Mouse (Mus musculus): ENCODE data around the gene Zfp668. TPM values are rescaled to one million over a fixed set of nuclear protein-coding genes. Genes with fewer than 3 reads are reported as not detected.
A peak's percentile ranks its signal among the peaks of the same experiment; 100 is the strongest.

Gene Zfp668
- total and polyA plus RNA-seq, 2 experiments from 2014 or later, result 3.2 to 7.1 TPM

DNA sequence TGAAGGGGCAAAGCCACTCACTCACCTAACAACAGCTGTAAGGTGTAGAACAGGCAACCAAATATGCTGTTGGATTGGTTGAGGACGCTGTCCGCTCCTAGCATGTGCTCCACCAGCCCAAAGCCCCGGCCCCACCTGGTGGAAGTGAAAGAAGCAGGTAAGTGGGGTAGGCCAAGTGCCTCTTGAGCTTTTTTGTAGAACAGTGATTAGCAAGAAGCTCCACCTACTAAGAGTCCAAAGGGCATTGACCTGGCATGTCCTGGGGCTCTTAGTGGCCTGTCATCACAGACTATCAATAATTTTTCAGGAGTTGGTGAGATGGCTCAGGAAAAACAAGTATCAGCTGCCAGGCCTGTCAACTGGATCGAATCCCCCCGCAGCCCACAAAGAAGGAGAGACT is 17.9 kb upstream of the Zfp668 start:
- peak overlapping the region; percentile 58; the same call in 1 of the 2 replicates for H3K9ac ChIP-seq (replicated peaks; ENCODE audit: low read depth, low read length)
- no peaks in the 10 kb centered on the region for H3K9me3 ChIP-seq (replicated peaks; ENCODE audit: control insufficient read depth, low read length)
- TF ChIP-seq EP300 (IDR thresholded peaks at IDR 0.05; ENCODE audit: low read depth) (no peak), CTCF (IDR thresholded peaks at IDR 0.05; ENCODE audit: low read depth) (no peak)
- no peak overlapping the region for H3K27ac ChIP-seq (ENCODE audit: low read depth)
- peak overlapping the region; percentile 56 for H3K4me3 ChIP-seq (ENCODE audit: low read depth, low read length)
- peaks cover 20% of the 10 kb centered on the region for H3K36me3 ChIP-seq (replicated peaks; ENCODE audit: control insufficient read depth, insufficient read depth, low read length)
- H3K4me2 ChIP-seq (ENCODE audit: low read depth, low read length), result peak overlapping the region; percentile 88
- ATAC-seq (ENCODE audit: insufficient read depth, low read depth) (no peak), DNase-seq (ENCODE audit: low spot score) (no peak)
- peaks cover 6% of the 10 kb centered on the region for H3K4me1 ChIP-seq (ENCODE audit: control insufficient read depth, insufficient read depth)
- no peaks in the 10 kb centered on the region for H3K27me3 ChIP-seq (ENCODE audit: control insufficient read depth, insufficient read depth, low read length)
- WGBS, result 65% methylated on average over 5 of the region's 5 CpGs

DNA sequence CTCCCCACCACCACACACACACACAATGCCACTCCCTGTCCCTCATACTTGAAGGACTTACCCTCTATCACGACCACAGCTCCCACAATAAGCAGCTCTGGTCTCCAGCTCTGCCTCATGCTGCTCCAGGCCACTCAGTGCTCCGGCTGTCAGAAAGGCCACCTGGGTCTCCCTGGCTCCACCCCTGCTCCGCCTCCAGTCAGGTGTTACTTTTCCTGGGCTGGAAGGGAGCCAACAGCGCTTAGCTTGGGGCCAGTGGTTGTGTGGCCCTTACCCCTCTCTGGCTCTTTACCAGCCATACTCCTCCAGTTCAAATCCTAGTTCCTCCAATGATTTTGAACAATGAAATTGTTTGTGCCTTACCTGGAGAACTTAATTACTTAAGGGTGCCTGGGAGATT is 14.2 kb upstream of the Zfp668 start, which contains the start of gene Prss53:
TSS of gene Prss53 (minus strand) at position 173 of the 400 bp plus-strand sequence.
- TF ChIP-seq CTCF (IDR thresholded peaks at IDR 0.05; ENCODE audit: low read depth) (no peak), EP300 (IDR thresholded peaks at IDR 0.05; ENCODE audit: low read depth) (no peak)
- DNase-seq (ENCODE audit: low spot score) (no peak), ATAC-seq (ENCODE audit: insufficient read depth, low read depth) (no peak)

DNA sequence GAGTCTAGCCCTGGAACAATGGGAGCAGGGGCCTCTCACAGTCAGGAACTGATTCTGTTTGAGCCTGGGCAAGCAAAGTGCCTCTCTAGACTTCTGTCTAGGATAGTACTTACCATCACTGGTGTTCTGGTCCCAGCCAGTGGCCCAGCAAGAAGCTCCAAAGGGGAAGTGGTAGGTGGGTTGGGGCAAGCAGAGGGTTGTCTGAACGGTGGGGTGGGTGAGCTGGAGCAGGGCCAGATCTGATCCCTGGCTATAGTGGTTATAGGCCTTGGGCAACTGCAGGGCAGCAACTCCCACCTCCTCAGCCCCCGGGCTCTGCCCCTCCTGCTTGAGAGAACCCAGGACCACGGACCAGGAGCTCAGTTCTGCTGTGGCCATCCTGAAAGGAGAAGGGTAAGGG is 12.2 kb upstream of the Zfp668 start:
- Histone ChIP-seq H3K27ac (ENCODE audit: low read depth) (no peak overlapping the region), H3K27me3 (ENCODE audit: control insufficient read depth, insufficient read depth, low read length) (no peaks in the 10 kb centered on the region), H3K4me3 (ENCODE audit: low read depth, low read length) (no peak overlapping the region), H3K4me2 (ENCODE audit: low read depth, low read length) (no peak overlapping the region), H3K4me1 (ENCODE audit: control insufficient read depth, insufficient read depth) (no peaks in the 10 kb centered on the region), H3K36me3 (replicated peaks; ENCODE audit: control insufficient read depth, insufficient read depth, low read length) (peaks cover 63% of the 10 kb centered on the region), H3K9ac (replicated peaks; ENCODE audit: low read depth, low read length) (no peak overlapping the region), H3K9me3 (replicated peaks; ENCODE audit: control insufficient read depth, low read length) (no peaks in the 10 kb centered on the region)
- ATAC-seq (ENCODE audit: insufficient read depth, low read depth), result no peak
- no peak for TF ChIP-seq EP300 (IDR thresholded peaks at IDR 0.05; ENCODE audit: low read depth)
- no peak for TF ChIP-seq CTCF (IDR thresholded peaks at IDR 0.05; ENCODE audit: low read depth)
- WGBS, result 52% methylated on average over 3 of the region's 3 CpGs
- no peak for DNase-seq (ENCODE audit: low spot score)

More for the DNA sequence above, 14.2 kb upstream of the Zfp668 start, which contains the start of gene Prss53:
- Histone ChIP-seq H3K9ac (replicated peaks; ENCODE audit: low read depth, low read length) (no peak within 1 kb of the TSS), H3K4me2 (ENCODE audit: low read depth, low read length) (no peak within 1 kb of the TSS), H3K4me3 (ENCODE audit: low read depth, low read length) (no peak within 1 kb of the TSS), H3K27ac (ENCODE audit: low read depth) (no peak within 1 kb of the TSS), H3K4me1 (ENCODE audit: control insufficient read depth, insufficient read depth) (peaks cover 6% of the 10 kb centered on the region; the same call in 1 of the 2 replicates), H3K36me3 (replicated peaks; ENCODE audit: control insufficient read depth, insufficient read depth, low read length) (peaks cover 51% of the 10 kb centered on the region), H3K27me3 (ENCODE audit: control insufficient read depth, insufficient read depth, low read length) (no peaks in the 10 kb centered on the region), H3K9me3 (replicated peaks; ENCODE audit: control insufficient read depth, low read length) (no peaks in the 10 kb centered on the region)
- 45% methylated on average over 4 of the region's 4 CpGs for WGBS

DNA sequence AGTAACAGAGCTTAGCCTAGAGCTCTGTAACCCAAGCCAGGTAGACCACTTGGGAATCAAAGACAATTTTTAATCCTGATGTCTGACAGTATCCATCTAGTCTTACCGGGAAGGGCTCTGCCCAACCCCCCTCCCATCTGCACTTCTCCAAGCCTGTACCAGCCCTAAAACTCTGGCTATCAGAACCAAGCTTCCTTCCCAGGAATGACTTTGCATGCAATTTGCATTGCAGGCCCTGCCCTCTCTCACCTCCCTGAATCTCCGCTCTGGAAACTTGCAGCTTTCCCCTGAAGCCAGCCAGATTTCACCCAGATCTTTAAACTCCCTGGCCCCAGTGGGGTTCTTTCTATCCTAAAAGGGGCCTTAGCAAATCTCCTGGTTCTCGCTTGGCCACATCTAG is 11.2 kb upstream of the Zfp668 start:
- H3K4me1 ChIP-seq (ENCODE audit: control insufficient read depth, insufficient read depth), result no peaks in the 10 kb centered on the region
- no peak overlapping the region for H3K27ac ChIP-seq (ENCODE audit: low read depth)
- no peak for ATAC-seq (ENCODE audit: insufficient read depth, low read depth)
- H3K27me3 ChIP-seq (ENCODE audit: control insufficient read depth, insufficient read depth, low read length), result no peaks in the 10 kb centered on the region
- no peak overlapping the region for H3K4me2 ChIP-seq (ENCODE audit: low read depth, low read length)
- peaks cover 68% of the 10 kb centered on the region for H3K36me3 ChIP-seq (replicated peaks; ENCODE audit: control insufficient read depth, insufficient read depth, low read length)
- H3K9ac ChIP-seq (replicated peaks; ENCODE audit: low read depth, low read length), result no peak overlapping the region
- H3K4me3 ChIP-seq (ENCODE audit: low read depth, low read length), result no peak overlapping the region
- WGBS, result 76% methylated on average over 3 of the region's 3 CpGs
- TF ChIP-seq CTCF (IDR thresholded peaks at IDR 0.05; ENCODE audit: low read depth) (no peak), EP300 (IDR thresholded peaks at IDR 0.05; ENCODE audit: low read depth) (no peak)
- no peaks in the 10 kb centered on the region for H3K9me3 ChIP-seq (replicated peaks; ENCODE audit: control insufficient read depth, low read length)
- no peak for DNase-seq (ENCODE audit: low spot score)

DNA sequence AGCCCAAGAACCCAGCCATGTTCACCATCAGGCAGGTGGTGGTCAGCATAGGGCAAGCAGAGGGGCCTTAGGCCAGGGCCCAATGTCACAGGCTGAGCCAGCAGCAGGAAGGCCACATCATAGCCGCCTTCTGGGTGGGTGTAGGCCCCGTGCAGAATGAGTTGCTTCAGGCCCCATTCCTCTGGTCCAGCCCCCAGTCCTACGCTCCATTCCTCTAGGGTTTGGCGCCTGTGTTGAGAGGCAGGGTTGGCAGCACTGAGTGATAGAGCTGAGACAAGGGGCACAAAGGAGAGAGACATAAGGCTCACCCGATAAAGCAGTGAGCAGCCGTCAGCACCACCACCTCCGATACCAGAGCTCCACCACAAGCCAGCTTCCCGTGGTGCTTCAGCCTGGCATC is 10.6 kb upstream of the Zfp668 start:
- H3K36me3 ChIP-seq (replicated peaks; ENCODE audit: control insufficient read depth, insufficient read depth, low read length), result peaks cover 69% of the 10 kb centered on the region
- no peaks in the 10 kb centered on the region for H3K4me1 ChIP-seq (ENCODE audit: control insufficient read depth, insufficient read depth)
- no peak overlapping the region for H3K27ac ChIP-seq (ENCODE audit: low read depth)
- no peak overlapping the region for H3K9ac ChIP-seq (replicated peaks; ENCODE audit: low read depth, low read length)
- H3K9me3 ChIP-seq (replicated peaks; ENCODE audit: control insufficient read depth, low read length), result no peaks in the 10 kb centered on the region
- no peaks in the 10 kb centered on the region for H3K27me3 ChIP-seq (ENCODE audit: control insufficient read depth, insufficient read depth, low read length)
- no peak for TF ChIP-seq EP300 (IDR thresholded peaks at IDR 0.05; ENCODE audit: low read depth)
- TF ChIP-seq CTCF (IDR thresholded peaks at IDR 0.05; ENCODE audit: low read depth), result no peak
- WGBS, result 65% methylated on average over 8 of the region's 8 CpGs
- H3K4me3 ChIP-seq (ENCODE audit: low read depth, low read length), result no peak overlapping the region
- ATAC-seq (ENCODE audit: insufficient read depth, low read depth), result no peak
- no peak for DNase-seq (ENCODE audit: low spot score)
- no peak overlapping the region for H3K4me2 ChIP-seq (ENCODE audit: low read depth, low read length)

DNA sequence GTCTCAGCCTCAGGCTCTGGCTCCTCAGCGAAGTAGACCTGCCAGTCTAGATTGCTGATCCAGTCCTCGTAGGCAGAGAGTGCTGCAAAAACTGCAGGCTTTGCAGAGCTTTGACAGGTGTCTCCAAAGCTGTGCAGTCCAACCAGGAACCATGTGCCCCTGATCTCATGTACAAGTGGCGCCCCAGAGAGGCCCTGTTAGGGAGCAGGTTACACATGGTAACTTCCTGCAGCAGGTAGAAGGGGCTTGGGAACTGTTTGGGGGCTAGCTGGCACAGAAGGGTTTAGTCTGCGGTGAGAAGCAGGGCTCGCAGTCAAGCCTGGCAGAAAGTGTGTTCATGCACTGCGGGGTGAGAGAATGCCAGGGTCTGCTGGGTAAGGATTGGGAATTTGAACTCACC is 9.9 kb upstream of the Zfp668 start:
- no peak for DNase-seq (ENCODE audit: low spot score)
- ATAC-seq (ENCODE audit: insufficient read depth, low read depth), result no peak
- H3K9me3 ChIP-seq (replicated peaks; ENCODE audit: control insufficient read depth, low read length), result no peaks in the 10 kb centered on the region
- H3K9ac ChIP-seq (replicated peaks; ENCODE audit: low read depth, low read length), result no peak overlapping the region
- no peaks in the 10 kb centered on the region for H3K4me1 ChIP-seq (ENCODE audit: control insufficient read depth, insufficient read depth)
- WGBS, result 83% methylated on average over 6 of the region's 6 CpGs
- H3K36me3 ChIP-seq (replicated peaks; ENCODE audit: control insufficient read depth, insufficient read depth, low read length), result peaks cover 70% of the 10 kb centered on the region
- no peak for TF ChIP-seq EP300 (IDR thresholded peaks at IDR 0.05; ENCODE audit: low read depth)
- TF ChIP-seq CTCF (IDR thresholded peaks at IDR 0.05; ENCODE audit: low read depth), result no peak
- H3K4me2 ChIP-seq (ENCODE audit: low read depth, low read length), result no peak overlapping the region
- no peaks in the 10 kb centered on the region for H3K27me3 ChIP-seq (ENCODE audit: control insufficient read depth, insufficient read depth, low read length)
- no peak overlapping the region for H3K4me3 ChIP-seq (ENCODE audit: low read depth, low read length)
- H3K27ac ChIP-seq (ENCODE audit: low read depth), result no peak overlapping the region

Data from heart, postnatal 0 days (tissue).